Comparison of ENCODE assay signal across 8 mouse cellular contexts in genomic region chr12:38928786-38929351, GRCm38 (mm10).
DNase-seq lines count a peak whose midpoint lies in the region; ATAC-seq and TF ChIP-seq lines count a peak whose summit lies in the region.

No protein-coding gene starts in this region.

- H3K4me3 ChIP-seq in embryonic facial prominence, embryonic 15.5 days (replicated peaks), result no peak overlapping the region
- no peak overlapping the region for H3K4me3 ChIP-seq in liver, embryonic 11.5 days (ENCODE audit: low read depth, low read length)
- peak overlapping the region; percentile 10 for H3K4me3 ChIP-seq in myocyte

- H3K4me2 ChIP-seq in embryonic facial prominence, embryonic 15.5 days (replicated peaks), result peak overlapping the region; percentile 11
- no peak overlapping the region for H3K4me2 ChIP-seq in liver, embryonic 11.5 days
- peak overlapping the region; percentile 94 for H3K4me2 ChIP-seq in myocyte (ENCODE audit: low read depth)

- H3K27ac ChIP-seq in embryonic facial prominence, embryonic 15.5 days (replicated peaks), result peak overlapping the region; percentile 17; the same call in 1 of the 2 replicates
- no peak overlapping the region for H3K27ac ChIP-seq in liver, embryonic 11.5 days (ENCODE audit: low read depth, low read length)

- no peaks in the 10 kb centered on the region for H3K36me3 ChIP-seq in embryonic facial prominence, embryonic 15.5 days
- no peaks in the 10 kb centered on the region for H3K36me3 ChIP-seq in liver, embryonic 11.5 days (ENCODE audit: control insufficient read depth, insufficient read depth, low read length)
- no peaks in the 10 kb centered on the region for H3K36me3 ChIP-seq in myocyte (ENCODE audit: control insufficient read depth, insufficient read depth)

- H3K79me2 ChIP-seq in myocyte (ENCODE audit: control insufficient read depth, insufficient read depth), result no peaks in the 10 kb centered on the region

- no peak for TF ChIP-seq POLR2A in myocyte (IDR thresholded peaks at IDR 0.05; ENCODE audit: insufficient read length, low read depth)

- H3K9me3 ChIP-seq in embryonic facial prominence, embryonic 15.5 days (replicated peaks), result no peaks in the 10 kb centered on the region
- H3K9me3 ChIP-seq in liver, embryonic 11.5 days (ENCODE audit: control insufficient read depth, low read length), result no peaks in the 10 kb centered on the region

- H3K27me3 ChIP-seq in embryonic facial prominence, embryonic 15.5 days, result peaks cover 3% of the 10 kb centered on the region; the same call in 1 of the 2 replicates
- H3K27me3 ChIP-seq in liver, embryonic 11.5 days (replicated peaks; ENCODE audit: control insufficient read depth, insufficient read depth, low read length), result no peaks in the 10 kb centered on the region
- H3K27me3 ChIP-seq in myocyte (ENCODE audit: control insufficient read depth, insufficient read depth, insufficient read length), result no peaks in the 10 kb centered on the region

- peak; percentile 90 for ATAC-seq in embryonic facial prominence, embryonic 15.5 days (ENCODE audit: insufficient number of reproducible peaks, low FRiP score, low TSS enrichment, low read depth)
- ATAC-seq in liver, embryonic 11.5 days (replicated peaks; ENCODE audit: low FRiP score), result 0 out of 2 replicates have a peak, but pooled peaks have one; percentile 36

- peaks cover 6% of the 10 kb centered on the region; the same call in 1 of the 2 replicates for H3K4me1 ChIP-seq in embryonic facial prominence, embryonic 15.5 days
- H3K4me1 ChIP-seq in liver, embryonic 11.5 days (replicated peaks; ENCODE audit: control insufficient read depth, insufficient read depth, low read length), result no peaks in the 10 kb centered on the region

- no peak overlapping the region for H3K9ac ChIP-seq in embryonic facial prominence, embryonic 15.5 days
- H3K9ac ChIP-seq in liver, embryonic 11.5 days (ENCODE audit: low read depth, low read length), result no peak overlapping the region

- 10% methylated on average over 11 of the region's 11 CpGs for WGBS in embryonic facial prominence, embryonic 15.5 days
- 35% methylated on average over 11 of the region's 11 CpGs for WGBS in liver, embryonic 11.5 days

- DNase-seq in left cerebral cortex, postnatal 4 days, result peak; percentile 21
- no peak for DNase-seq in left cerebral cortex, adult 11 months (ENCODE audit: low spot score)
- DNase-seq in adrenal gland, postnatal 36 days, result peak; percentile 59 to 68
- peak; percentile 18 to 26 for DNase-seq in heart, postnatal 14 days
- DNase-seq in liver, embryonic 11.5 days (ENCODE audit: low spot score), result no peak
- DNase-seq in frontal cortex, postnatal 14 days (ENCODE audit: low spot score in 2 of 2), result no peak

- intact Hi-C loops in left cerebral cortex, postnatal 4 days (cut with DNase I), result no loop called here
- intact Hi-C loops in heart, postnatal 14 days (cut with DNase I), result loop anchor here (10.0 kb wide), 1 partner anchor 134 kb away; no protein-coding TSS in a partner anchor

- H3ac ChIP-seq in myocyte (ENCODE audit: control insufficient read depth, insufficient read length), result no peak overlapping the region

TF ChIP-seq in myocyte, 11 proteins besides CTCF, POLR2A, EP300 and RAD21:
- TF ChIP-seq TCF3 (IDR thresholded peaks at IDR 0.05; ENCODE audit: insufficient read length, low read depth), result no peak
- no peak for TF ChIP-seq SRF (IDR thresholded peaks at IDR 0.05; ENCODE audit: control insufficient read depth, insufficient read length, low read depth)
- no peak for TF ChIP-seq E2F4 (IDR thresholded peaks at IDR 0.05; ENCODE audit: insufficient read depth)
- no peak for TF ChIP-seq REST (IDR thresholded peaks at IDR 0.05; ENCODE audit: insufficient read depth, insufficient read length)
- no peak for TF ChIP-seq TCF12 (IDR thresholded peaks at IDR 0.05; ENCODE audit: insufficient read depth, poor library complexity, severe bottlenecking)
- no peak for TF ChIP-seq CEBPB (IDR thresholded peaks at IDR 0.05; ENCODE audit: insufficient read depth, poor library complexity, severe bottlenecking)
- TF ChIP-seq MAX (IDR thresholded peaks at IDR 0.05; ENCODE audit: low read depth), result no peak
- TF ChIP-seq MYOG (IDR thresholded peaks at IDR 0.05; ENCODE audit: control insufficient read depth in 1 of 3, insufficient read depth in 1 of 3, insufficient read length in 2 of 3, low read depth in 2 of 3), result no peak
- no peak for TF ChIP-seq MYOD1 (IDR thresholded peaks at IDR 0.05; ENCODE audit: control insufficient read depth in 1 of 3, insufficient read length in 2 of 3, low read depth in 2 of 3)
- no peak for TF ChIP-seq USF1 (IDR thresholded peaks at IDR 0.05; ENCODE audit: low read depth)
- no peak for TF ChIP-seq POLR2AphosphoS2 (IDR thresholded peaks at IDR 0.05; ENCODE audit: insufficient read length, low read depth)

Comparison
In these comparisons a context has a peak if more than half of its experiments do, and no peak if none do; other contexts are left out.
1. DNase-seq: peak in left cerebral cortex, postnatal 4 days (single experiment), adrenal gland, postnatal 36 days (2 of 2) and heart, postnatal 14 days (2 of 2); none in left cerebral cortex, adult 11 months (single experiment), liver, embryonic 11.5 days (single experiment) and frontal cortex, postnatal 14 days (0 of 2).